Mouse (Mus musculus) adrenal gland, postnatal 10 days (tissue): Measurements from ENCODE around the gene Sgk2. TPM values are rescaled to one million over a fixed set of nuclear protein-coding genes. Genes with fewer than 3 reads are reported as not detected.
"Not testable (repeated sequence)": the region's sequence is repeated elsewhere in the genome, so short reads cannot be mapped to it uniquely, and the experiment has no call there.

Experiments
- DNase-seq: peaks from one replicate; pipeline ENCODE4 v3.0.0; 2021; ENCODE audit warnings: mixed read lengths
- total RNA-seq, 2 experiments: library from RNA; stranded (reverse); gene quantifications; 2 replicates each; pipeline ENCODE4 v1.2.3; 2021

Sgk2 gene
- total RNA-seq, 2 experiments from 2014 or later = 2.1 to 3.1 TPM

- DNase-seq = not testable (repeated sequence)
Measured at GRCm38 (mm10) chr2:163058981-163059380, 71.9 kb downstream of the Sgk2 start.

GRCm38 (mm10) chr2:163060630-163061029, 73.5 kb downstream of the Sgk2 start:
- no peak for DNase-seq

- DNase-seq = no peak
Measured at GRCm38 (mm10) chr2:163061203-163062118, 74.3 kb downstream of the Sgk2 start.

DNA sequence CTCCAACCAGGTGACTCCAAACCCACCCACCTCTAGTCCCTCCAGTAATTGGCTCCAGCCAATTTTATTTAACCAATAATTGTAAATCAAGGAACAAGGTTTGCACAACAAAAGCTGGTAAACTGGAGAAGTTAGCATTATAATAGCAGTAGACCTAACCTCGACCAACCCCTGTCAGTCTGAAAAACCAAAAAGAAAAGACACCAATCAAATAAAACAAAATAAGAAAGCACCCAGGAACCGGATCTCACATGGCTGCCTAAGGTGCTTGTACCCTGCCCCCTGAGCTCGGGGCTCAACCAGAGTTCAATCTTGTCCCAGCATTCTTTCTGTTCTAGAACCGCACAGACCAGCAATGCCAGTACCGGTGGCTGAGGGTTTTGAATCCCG, 75.0 kb downstream of the Sgk2 start:
- DNase-seq = no peak

Other genes starting within 250 kb of the Sgk2 start
- gene Srsf6, start 55.8 kb upstream of the Sgk2 start, total RNA-seq = 100 to 1,000 TPM; 149 to 168 TPM
- gene L3mbtl1, start 43.9 kb upstream of the Sgk2 start, total RNA-seq = under 1 TPM; 0.33 to 0.63 TPM
- 10 to 100 TPM; 35.6 to 38.1 TPM for gene Ift52, start 30.0 kb downstream of the Sgk2 start, total RNA-seq
- gene Mybl2, start 67.4 kb downstream of the Sgk2 start, total RNA-seq = 10 to 100 TPM in 1 of 2 experiments, 1 to 10 TPM in 1; 8.8 to 11.1 TPM
- not detected for gene Gtsf1l, start 100.5 kb downstream of the Sgk2 start, total RNA-seq
- 1 to 10 TPM; 3.9 to 5.0 TPM for gene Tox2, start 215.8 kb downstream of the Sgk2 start, total RNA-seq